Mouse (Mus musculus) layer of hippocampus, adult 11-12 months (tissue): ENCODE measurements at regions not wholly inside any gene's neighbourhood (a gene's known extent, or its start where the extent isn't known, plus 50 kb on each side); places are given as distances from the start of the nearest gene placed in this dataset.
A peak's percentile ranks its signal among the peaks of the same experiment; 100 is the strongest.

Experiments used
- DNase-seq: peaks from one replicate; pipeline ENCODE4 v3.0.0; 2022; ENCODE audit warnings: low spot score

GRCm38 (mm10) chr2:117543301-117543782, 200.5 kb upstream of the Rasgrp1 start:
- no peak for DNase-seq

DNA sequence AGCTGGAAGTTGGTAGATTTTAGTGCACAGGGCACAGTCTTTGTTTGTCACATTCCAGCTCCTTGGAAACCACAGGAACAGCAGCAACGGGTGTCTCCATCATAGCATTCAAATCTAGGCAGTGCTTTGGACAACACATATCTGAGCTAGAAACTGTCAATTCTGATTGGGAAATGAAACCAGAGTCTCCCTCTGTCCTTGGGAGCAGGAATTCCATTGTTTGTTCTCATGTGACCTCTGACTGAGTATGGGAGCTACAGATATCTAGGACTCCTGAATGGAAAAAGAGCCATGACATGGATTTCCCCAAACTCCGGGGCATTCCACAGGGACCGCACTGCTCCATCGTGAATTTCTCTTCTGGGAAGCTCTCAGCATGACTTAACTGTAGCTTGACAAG, 205.5 kb upstream of the Rasgrp1 start:
- DNase-seq, result no peak

GRCm38 (mm10) chr2:117556301-117556700, 213.5 kb upstream of the Rasgrp1 start:
- DNase-seq, result no peak

- DNase-seq, result no peak
These were observed 228.2 kb upstream of the Rasgrp1 start for GRCm38 (mm10) chr2:117570987-117571386.

DNA sequence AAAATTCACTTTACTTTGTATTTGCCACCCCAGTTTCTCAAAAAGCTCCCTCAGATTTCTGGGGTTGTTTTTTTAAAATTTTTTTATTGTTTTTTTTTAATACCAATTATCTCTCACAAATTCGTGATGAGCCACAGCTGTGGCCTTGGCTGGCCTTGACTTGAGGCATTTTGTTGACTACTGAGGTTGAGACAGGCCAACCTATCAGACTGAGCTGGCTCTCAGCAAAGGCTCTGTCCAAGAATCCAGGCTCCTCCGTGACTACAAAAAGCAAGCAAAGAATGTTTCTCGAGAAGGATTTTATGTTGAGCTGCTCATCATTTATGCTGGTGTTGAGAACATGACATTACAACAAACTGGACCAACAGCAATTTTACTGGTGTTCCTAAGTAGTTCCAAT, 244.6 kb upstream of the Rasgrp1 start:
- no peak for DNase-seq

DNA sequence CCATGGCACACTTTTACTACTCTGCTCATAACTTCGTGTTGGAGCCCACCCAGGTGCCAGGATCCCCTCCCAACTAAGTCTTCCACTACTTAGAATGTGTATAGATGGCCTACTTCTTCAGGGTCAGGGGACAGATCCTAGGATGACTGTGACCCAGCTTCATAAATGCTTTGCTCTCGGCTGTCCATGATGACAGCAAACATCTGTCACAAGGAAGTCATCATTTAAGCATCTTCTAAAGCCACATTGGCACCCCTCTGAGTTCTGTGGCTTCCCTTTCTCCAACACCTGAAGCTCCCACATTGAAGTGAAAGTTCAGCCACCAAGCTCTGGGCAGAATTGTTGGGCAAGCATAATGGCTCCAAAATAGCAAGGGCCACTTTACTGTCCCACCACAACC, 252.2 kb upstream of the Rasgrp1 start:
- DNase-seq, result no peak

GRCm38 (mm10) chr2:117597573-117597972, 254.8 kb upstream of the Rasgrp1 start:
- DNase-seq, result no peak

DNA sequence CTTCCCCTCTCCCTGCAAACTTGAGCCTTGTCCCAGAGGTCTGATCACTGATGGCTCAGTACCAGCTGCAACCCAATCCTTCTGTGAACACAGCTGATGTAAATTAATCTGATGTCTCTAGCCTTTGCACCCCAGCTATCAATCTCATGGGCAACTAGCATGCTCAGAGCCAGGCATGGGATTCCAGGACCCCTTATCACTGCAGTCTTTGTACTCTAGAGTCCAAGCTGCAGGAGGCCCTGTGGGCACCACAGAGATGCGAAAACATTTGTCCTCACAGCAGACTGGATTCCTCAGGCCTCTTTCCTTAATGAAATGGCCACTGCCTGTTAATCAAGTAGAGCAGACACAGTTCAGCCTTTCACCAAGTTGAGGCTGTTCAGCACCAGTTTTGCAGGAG, 272.0 kb upstream of the Rasgrp1 start:
- no peak for DNase-seq

- no peak for DNase-seq
These were observed 275.3 kb upstream of the Rasgrp1 start for GRCm38 (mm10) chr2:117618063-117618462.

DNA sequence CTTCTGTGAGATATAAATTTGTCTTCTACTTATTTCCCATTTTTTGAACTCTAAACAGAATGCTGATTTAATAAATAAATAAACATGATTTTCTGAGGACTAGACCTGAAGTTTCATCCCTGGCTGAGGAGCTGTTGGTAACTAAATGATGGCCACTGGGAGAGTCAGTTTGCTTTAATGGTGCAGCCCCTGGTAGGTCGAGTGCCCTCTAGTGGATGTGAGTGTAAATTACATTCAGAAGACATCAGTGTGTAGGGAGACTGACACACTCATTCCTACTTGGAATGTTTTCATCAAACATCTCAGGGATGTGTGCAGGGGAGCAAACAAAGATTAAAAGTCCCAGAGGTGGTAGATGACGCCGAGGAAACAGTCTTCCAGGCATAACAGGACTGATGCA, 281.2 kb upstream of the Rasgrp1 start:
- DNase-seq, result peak; percentile 8

DNA sequence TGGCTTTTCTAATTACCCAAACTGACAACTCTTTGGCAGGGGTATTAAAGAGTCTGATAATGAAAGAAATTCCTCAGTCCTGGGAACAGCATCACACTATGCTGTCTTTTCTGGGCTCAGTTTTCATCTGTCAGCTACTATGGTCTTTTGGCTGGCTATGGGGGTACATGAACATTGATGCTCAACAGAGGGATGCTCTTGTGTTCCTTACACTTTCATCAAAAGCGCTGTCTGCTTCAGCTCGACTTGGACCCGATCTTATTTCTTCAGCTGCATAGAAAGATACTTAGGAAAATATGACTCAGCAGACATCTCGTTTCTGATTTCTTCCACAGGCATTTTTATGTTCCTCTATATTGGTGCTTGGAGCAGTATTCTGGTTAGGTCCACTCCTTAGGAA, 292.1 kb upstream of the Rasgrp1 start:
- DNase-seq, result no peak

DNA sequence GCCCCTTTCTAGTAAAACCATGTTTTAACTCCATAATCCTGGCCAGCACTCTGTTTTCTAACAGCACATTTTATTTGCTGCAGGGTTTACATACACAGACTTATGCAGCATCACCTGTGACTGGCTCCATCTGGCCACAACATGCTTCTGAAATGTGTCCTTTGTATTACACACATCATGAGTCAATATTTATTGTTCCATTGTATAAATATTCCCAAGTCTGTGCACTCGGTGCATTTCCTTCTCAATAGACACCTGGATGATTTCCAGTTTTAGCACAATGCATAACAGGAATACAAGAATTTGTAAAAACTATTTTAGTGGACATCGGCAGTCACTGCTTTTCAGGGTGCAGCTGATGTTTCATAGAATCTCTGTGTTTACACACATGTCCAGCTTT, 294.6 kb upstream of the Rasgrp1 start:
- DNase-seq, result no peak

- no peak for DNase-seq
These were observed 309.3 kb upstream of the Rasgrp1 start for GRCm38 (mm10) chr2:117652101-117652500.

- no peak for DNase-seq
These were observed 309.8 kb upstream of the Rasgrp1 start for GRCm38 (mm10) chr2:117652647-117653046.

DNA sequence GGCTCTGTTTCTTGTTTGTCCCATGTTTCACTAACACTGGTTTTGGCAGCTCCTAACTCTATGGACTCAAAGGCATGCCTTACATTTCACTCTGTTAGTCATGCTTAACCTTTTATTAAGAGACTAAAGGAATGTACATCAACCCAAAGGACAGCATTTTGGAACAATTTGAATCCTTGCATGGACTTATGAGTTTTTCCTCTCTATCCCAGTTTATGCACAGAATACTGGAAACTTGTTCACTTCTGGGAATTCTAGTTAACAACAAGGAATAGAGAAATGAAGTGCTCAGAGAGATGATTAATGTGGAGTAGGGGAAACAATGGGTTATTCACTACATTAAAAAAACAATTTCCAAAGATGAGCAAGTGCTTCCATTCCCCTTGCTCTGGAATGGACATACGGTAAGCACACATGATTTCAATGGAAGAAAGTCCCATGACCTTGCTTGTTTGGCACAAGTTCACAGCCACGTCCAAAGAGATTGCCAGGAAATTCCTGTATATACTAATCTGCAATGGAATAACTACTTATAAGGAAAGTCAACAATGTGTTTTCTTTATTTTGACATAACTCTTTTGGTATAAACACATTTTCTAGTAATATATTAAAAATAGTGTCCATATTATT, 313.9 kb upstream of the Rasgrp1 start:
- DNase-seq, result no peak

- DNase-seq, result no peak
These were observed 317.6 kb upstream of the Rasgrp1 start for GRCm38 (mm10) chr2:117660217-117660924.

DNA sequence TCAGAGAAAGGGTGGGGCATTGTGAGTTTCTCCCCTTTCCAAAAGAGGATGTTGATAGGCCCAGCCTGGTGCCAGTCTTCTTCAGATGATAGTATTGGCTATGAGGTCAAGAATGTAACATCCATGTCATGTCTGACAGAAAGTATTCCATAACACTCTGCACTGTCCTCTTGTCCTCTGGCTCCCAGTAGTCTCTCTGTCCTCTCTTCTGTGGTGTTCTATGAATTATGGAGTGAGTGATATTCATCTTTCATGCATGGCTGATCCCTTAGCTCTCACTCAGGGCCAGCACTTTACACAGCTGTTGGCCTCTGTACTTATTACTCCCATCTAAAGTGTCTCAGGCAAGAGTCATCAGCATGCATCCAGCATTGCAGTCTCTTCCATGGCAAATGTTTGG, 319.9 kb upstream of the Rasgrp1 start:
- DNase-seq, result no peak

- no peak for DNase-seq
These were observed 323.7 kb upstream of the Rasgrp1 start for GRCm38 (mm10) chr2:117666528-117666927.

GRCm38 (mm10) chr2:117668137-117668536, 325.3 kb upstream of the Rasgrp1 start:
- no peak for DNase-seq

DNA sequence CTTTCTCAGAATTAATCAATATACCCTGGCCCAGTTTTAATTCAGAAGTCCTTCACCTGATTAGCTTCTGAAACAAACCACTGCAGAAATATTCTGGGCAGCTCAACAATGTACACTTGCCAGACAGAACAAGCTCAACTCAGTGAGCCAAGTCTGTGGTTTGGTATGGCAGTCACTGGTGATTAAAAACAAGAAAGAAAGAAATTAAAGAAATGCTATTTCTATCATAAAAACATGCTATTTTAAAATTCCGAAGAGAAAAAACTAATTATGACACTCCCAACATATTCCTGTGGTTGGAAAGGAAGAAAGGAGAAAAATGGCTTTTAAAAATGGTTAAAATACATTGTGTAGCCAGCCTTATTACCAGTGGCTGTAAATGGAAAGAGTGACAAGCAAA, 332.1 kb upstream of the Rasgrp1 start:
- no peak for DNase-seq

DNA sequence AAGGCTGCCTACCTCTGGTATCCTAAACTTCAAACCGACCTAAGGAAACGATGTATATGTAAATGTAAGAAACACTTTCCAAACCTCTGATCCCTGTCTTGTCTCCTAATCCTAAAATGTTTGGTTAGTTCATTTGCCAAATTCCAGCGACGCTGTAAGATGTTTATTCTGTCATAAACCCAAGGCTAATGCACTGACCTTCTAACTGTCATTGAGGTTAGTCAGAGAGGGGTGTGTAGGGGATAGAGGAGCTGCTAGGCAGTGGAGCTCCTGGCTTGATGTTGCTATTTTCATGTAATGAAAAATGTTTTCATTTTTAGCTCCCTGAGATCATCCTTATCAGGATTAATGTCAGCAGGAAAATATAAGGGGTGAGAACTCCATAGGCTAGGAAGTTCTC, 335.8 kb upstream of the Rasgrp1 start:
- no peak for DNase-seq

DNA sequence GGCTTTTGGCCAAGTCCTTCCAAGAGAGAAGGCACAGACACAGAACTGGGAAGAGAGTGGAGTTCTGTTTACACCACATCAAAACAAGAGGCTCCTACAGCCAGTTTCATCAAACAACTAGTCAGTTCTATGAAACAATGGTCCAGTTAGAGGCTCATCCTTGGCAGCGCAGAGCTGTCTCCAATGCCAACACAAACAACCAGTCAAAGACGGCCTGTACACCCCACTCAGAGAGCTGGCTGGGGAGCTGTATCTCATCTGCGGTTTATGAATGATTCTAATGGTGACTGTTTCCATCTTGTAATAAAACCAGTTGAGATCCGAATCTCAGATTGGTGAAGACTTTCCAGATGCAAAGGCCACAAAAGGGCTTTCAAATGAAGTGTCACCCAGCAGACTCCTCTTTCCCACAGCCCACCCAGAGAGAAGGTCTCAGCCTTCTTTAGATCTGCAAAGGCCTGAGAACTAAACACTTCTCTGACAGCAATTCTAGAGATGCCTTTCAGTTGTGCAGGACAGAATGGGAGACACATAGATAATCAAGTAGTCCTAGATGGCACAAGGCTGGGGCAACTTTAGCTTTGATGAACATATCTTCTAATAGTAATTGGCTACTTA, 343.1 kb upstream of the Rasgrp1 start:
- DNase-seq, result peak; percentile 31

DNA sequence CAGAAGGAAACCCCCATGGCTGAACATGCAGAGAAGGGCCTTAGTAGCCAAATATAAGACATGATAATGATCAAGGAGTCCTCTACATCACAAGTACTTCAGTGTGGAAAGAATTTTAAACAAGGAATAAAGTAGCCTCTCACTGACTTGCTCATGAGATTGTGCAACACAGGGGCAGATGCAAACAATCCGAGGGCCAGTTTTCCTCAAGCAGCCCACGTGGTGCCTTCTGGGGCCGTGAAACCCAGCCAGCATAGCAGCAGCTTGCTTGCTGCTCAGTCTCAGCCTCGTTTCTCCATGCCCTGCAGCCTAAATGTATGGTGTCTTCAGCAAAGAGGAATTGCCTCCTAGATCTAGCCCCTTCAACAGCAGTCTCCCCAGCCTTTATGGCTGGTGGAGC, 350.7 kb upstream of the Rasgrp1 start:
- no peak for DNase-seq
